Mouse (Mus musculus) monocyte, adult 5-6 weeks (primary cell): ENCODE data around the gene Trim60. TPM values are rescaled to one million over a fixed set of nuclear protein-coding genes. Genes with fewer than 3 reads are reported as not detected.
"Not testable (repeated sequence)": the region's sequence is repeated elsewhere in the genome, so short reads cannot be mapped to it uniquely, and the experiment has no call there.

Source experiments
- ATAC-seq: fragments of 153-309, 156-312 bp; replicated peaks from 2 replicates; pipeline ENCODE4 v1.8.0; 2017; ENCODE audit warnings: mild to moderate bottlenecking; ENCODE audit not compliant: low TSS enrichment, insufficient number of reproducible peaks, severe bottlenecking, poor library complexity, low FRiP score
- total RNA-seq: library from RNA; stranded (forward); fragments of 200-1000, 200-491, 200-594 nt; gene quantifications from 3 replicates; pipeline ENCODE4 v1.2.3, GENCODE M21; 2017

Gene Trim60
- total RNA-seq, 1 experiment from 2014 or later, result not detected

DNA sequence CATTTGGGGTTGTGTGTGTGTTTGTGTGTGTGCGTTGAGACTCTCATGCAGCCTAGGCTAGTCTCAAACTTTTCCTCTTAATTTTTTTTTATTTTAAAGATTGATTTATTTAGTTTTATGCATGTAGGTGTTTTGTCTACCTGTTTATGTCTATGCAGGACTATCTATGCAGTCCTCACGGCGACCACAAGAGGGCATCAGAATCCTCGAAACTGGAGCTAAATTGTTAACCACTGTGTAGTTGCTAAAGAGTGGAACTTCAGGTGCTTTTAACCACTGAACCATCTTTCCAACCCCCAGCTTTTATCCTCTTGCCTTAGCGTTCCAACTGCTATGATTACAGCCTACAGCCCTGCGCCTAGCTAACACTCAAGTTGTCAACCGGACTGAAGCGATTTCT is 4.1 kb upstream of the Trim60 start:
- no peak for ATAC-seq

DNA sequence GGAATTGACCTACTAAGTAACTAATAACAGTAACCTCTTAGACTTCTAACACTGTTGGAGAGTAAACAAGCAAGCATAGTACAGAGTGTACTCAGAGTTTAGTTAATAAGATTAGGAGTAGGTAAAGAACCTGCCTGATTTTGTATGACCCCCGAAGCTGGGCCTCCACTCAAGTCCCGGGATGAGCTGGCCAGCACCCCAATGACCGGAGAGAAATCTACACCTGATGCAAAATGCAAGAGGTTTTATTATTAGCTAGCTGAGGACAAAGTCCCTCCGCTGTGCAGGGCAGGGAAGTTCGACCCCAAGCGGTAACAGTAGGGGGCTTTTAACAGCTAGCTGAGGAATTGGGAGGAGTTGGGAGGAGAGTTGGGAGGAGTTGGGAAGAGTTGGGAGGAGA is 10.8 kb downstream of the Trim60 start:
- ATAC-seq, result not testable (repeated sequence)

DNA sequence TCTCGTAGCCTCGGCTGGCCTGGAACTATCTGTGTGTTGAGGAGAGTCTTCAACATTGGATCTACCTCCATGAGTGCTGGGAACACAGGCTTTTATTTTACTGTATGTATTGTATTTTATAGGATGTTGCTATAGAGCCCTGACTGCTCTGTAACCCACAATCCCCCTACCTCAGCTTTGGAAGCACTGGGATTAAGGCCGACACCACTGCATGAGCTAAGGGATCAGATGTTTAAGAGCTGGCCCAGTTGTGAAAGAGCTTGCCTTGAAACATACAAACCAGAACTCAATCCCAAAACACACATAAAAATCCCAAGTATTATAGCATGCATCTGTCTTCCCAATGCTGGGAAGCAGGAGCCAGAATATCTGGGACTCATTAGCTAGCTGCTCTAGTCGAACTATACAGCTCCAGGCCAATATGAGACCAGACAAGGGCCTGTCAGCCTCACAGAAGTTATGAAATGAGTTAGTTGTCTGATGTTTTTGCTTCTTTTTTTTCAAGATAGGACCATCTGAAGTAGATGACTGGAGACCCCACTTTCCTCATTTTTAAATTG is 19.5 kb downstream of the Trim60 start:
- no peak for ATAC-seq

DNA sequence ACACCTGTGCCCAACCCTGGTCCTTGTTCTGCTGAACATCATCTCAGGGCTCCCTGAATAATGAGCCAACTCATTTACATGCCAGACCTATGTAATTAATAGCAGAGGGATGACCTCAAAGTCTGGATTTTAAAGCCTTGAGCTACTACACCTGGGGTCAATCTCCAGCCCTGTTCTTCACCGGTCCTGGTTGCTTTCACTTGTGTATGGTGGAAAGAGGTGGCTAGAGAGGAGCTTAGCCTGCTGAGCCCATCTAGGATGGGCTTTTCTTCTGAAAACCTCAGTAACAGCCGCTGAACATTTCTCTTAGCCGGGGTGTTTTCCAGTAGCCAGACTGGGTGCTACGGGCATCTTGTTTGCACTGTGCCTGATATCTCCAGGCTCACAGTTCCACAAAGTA is 30.7 kb downstream of the Trim60 start, which contains the start of gene Trim75:
Trim75 (minus strand) TSS at position 101 of the 400 bp plus-strand sequence.
- no peak for ATAC-seq

DNA sequence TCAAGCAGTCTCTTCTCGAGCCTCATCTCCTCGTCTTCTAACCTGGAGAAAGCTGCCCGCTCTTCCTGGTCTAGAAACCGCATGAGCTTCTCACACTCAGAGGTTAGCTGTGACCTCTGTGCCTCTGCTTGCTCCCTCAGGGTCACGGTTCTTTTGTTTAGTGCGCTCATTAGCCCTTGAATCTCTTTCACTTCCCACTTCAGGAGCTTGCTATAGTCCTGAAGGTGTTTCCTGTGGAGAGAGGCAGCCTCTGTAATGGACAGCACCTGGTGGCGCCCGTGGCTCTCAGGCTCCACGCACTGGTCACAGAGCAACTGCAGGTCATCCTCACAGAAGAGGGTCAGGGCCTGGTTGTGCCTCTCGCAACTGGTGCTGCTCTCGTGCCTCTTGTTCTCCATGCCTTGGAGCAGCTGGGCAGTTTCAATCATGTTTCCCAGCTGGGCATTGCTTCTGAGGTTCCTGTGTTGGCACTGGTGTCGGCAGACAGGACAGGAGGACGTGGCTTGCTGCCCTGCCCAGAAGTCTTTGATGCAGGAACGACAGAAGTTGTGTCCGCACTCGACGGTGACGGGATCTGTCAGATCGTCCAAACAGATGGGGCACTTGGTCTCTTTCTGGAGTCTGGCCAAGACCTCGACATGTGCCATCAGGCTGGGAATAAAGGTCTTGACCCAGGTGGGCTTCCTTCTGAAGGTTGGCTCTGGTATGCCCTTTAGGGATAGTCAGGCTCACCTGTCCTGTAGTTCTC is 35.1 kb downstream of the Trim60 start:
- ATAC-seq, result no peak

DNA sequence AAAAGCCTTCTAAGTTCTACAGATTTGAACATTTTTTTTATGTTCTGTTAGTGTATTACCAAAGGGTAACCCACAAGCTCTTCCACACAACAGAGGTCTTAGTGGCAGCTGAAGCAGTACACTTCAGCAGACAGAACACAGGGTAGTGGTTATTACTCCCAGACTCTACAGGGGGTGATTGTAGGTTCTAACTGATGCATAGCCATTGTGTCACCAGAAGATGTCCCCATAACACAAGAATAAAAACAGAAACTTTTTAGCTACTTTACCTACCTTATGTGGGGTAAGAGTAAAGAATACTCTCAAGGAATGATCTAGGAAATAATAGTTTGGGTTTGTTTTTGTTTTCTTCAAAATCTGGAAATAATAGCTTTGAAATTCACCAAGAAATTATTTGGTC is 55.5 kb downstream of the Trim60 start:
- no peak for ATAC-seq

DNA sequence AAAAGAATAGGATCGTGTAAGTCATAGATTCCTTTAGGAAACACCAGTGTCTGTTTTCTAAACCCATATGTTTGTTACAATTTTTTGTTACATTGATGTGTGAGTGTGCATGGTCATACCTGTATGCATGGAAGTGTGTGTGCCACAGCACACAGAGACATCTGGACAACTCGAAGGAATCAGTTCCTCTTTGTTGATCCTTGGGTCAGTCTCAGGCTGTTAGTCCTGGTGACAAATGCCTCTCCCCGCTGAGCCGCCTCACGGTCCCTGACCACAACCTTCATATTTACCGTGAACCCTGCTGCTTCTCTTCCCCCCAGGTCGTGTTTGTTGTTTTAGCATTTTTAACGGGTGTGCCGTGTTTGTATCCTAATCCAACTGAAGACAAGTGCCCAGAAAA is 59.4 kb downstream of the Trim60 start:
- ATAC-seq, result no peak

DNA sequence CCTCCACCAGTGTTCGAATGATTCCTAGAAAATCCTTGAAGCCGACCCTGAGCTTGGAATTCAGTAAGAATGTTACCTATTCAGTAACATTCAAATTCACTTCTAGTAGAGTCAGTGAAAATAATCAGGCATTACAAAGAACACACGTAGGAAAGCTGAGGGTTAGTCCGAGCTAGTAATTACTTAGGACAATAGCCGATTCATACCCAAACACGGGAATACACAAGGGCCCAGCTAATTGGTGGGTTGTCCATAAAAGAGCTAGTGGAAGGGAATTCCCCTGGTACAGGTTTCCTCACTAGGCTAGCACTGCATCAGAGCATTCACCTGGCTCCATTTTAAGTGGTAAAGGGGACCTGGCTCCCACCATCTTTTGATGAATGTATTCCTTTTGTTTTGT is 66.3 kb downstream of the Trim60 start:
- no peak for ATAC-seq

Other genes starting within 250 kb of the Trim60 start
- gene Klhl2, start 168.6 kb downstream of the Trim60 start, total RNA-seq, result 29.4 to 59.8 TPM (median 43.6 TPM) in 3 replicates
- 21.7 to 28.7 TPM (median 26.3 TPM) in 3 replicates for gene Tmem192, start 71.4 kb downstream of the Trim60 start, total RNA-seq
- gene Trim75, start 30.8 kb downstream of the Trim60 start, total RNA-seq, result not detected in 3 replicates
- not detected in 3 replicates for gene Trim61, start 61 bp downstream of the Trim60 start, total RNA-seq
- gene Apela, start 18.8 kb upstream of the Trim60 start, total RNA-seq, result not detected in 3 replicates
- not detected in 3 replicates for gene Gm10663, start 56.4 kb upstream of the Trim60 start, total RNA-seq
- not detected in 3 replicates for gene BC030870, start 111.0 kb upstream of the Trim60 start, total RNA-seq